Mouse (Mus musculus) heart, embryonic 16.5 days (tissue): ENCODE measurements around the gene Gm12790. TPM values are rescaled to one million over a fixed set of nuclear protein-coding genes. Genes with fewer than 3 reads are reported as not detected.
"Not testable (repeated sequence)": the region's sequence is repeated elsewhere in the genome, so short reads cannot be mapped to it uniquely, and the experiment has no call there.

Experiments used
- ATAC-seq: fragments of 200-750 bp; cut with Nextera tagmentation; replicated peaks from 2 replicates; pipeline ENCODE4 v1.8.0; 2017; ENCODE audit warnings: moderate number of reproducible peaks; ENCODE audit not compliant: insufficient read depth, low FRiP score; ENCODE audit errors: extremely low read depth
- H3K27ac ChIP-seq: fragments of 300-500 bp; sonication (generic); 2 replicates; pipeline ENCODE4 v1.5.1; 2014; ENCODE audit warnings: mild to moderate bottlenecking, low read length, control low read depth, moderate library complexity
- H3K27me3 ChIP-seq: fragments of 300-500 bp; sonication (generic); 2 replicates; pipeline ENCODE4 v1.6.1; 2014; ENCODE audit warnings: low read length, mixed read lengths; ENCODE audit not compliant: control insufficient read depth, insufficient read depth
- H3K36me3 ChIP-seq: fragments of 300-500 bp; sonication (generic); 2 replicates; pipeline ENCODE4 v1.6.1; 2014; ENCODE audit not compliant: control insufficient read depth, insufficient read depth
- H3K4me1 ChIP-seq: fragments of 300-500 bp; sonication (generic); 2 replicates; pipeline ENCODE4 v1.6.1; 2014; ENCODE audit warnings: low read length, mixed read lengths; ENCODE audit not compliant: control insufficient read depth, insufficient read depth
- H3K4me2 ChIP-seq: fragments of 300-500 bp; sonication (generic); 2 replicates; pipeline ENCODE4 v1.6.1; 2014; ENCODE audit warnings: low read depth, mild to moderate bottlenecking, control low read depth, low read length
- H3K4me3 ChIP-seq: fragments of 300-500 bp; sonication (generic); 2 replicates; pipeline ENCODE4 v1.5.1; 2014; ENCODE audit warnings: mild to moderate bottlenecking, control low read depth, low read length
- H3K9ac ChIP-seq: fragments of 300-500 bp; sonication (generic); 2 replicates; pipeline ENCODE4 v1.6.1; 2014; ENCODE audit warnings: low read length, control low read depth
- H3K9me3 ChIP-seq: fragments of 300-500 bp; sonication (generic); replicated peaks from 2 replicates; pipeline ENCODE4 v1.6.1; 2016; ENCODE audit warnings: low read length; ENCODE audit not compliant: control insufficient read depth
- WGBS: fragments of 180-500 bp; shearing (Covaris S2); extraction: QIAGEN DNeasy Blood & Tissue Kit; methylation state at CpG from one replicate; pipeline ENCODE4 v1.1.7; 2014; 5-methylcytosine and 5-hydroxymethylcytosine counted together
- polyA plus RNA-seq: library from polyadenylated mRNA; unstranded; fragments of >200 nt; fragmentation: Nextera tagmentation; extraction: Ambion mirVana; gene quantifications from 2 replicates; pipeline ENCODE4 v1.2.1, GENCODE M21; 2015

Gene Gm12790
- polyA plus RNA-seq: not detected in 2 replicates

- not testable (repeated sequence) for H3K9me3 ChIP-seq, H3K9ac ChIP-seq, H3K4me1 ChIP-seq, H3K36me3 ChIP-seq, ATAC-seq, H3K4me3 ChIP-seq, H3K4me2 ChIP-seq, H3K27me3 ChIP-seq, H3K27ac ChIP-seq
- 100% methylated on average over 1 of the region's 5 CpGs for WGBS
These were observed at the start of gene Gm12790 for GRCm38 (mm10) chr4:101980949-101981348. Gene Gm12790 (minus strand): TSS chr4:101981049.

GRCm38 (mm10) chr4:102026619-102027018 is 45.8 kb upstream of the Gm12790 start:
- Histone ChIP-seq H3K9me3 (no peaks in the 10 kb centered on the region), H3K27me3 (no peaks in the 10 kb centered on the region), H3K4me3 (no peak overlapping the region), H3K4me2 (no peak overlapping the region), H3K36me3 (no peaks in the 10 kb centered on the region), H3K4me1 (no peaks in the 10 kb centered on the region), H3K27ac (no peak overlapping the region), H3K9ac (no peak overlapping the region)
- WGBS: 84% methylated on average over 6 of the region's 6 CpGs
- ATAC-seq: no peak

GRCm38 (mm10) chr4:101998267-101998922 is 17.5 kb upstream of the Gm12790 start:
- H3K27me3 ChIP-seq: no peaks in the 10 kb centered on the region
- no peaks in the 10 kb centered on the region for H3K9me3 ChIP-seq
- H3K4me1 ChIP-seq: no peaks in the 10 kb centered on the region
- no peaks in the 10 kb centered on the region for H3K36me3 ChIP-seq
- no peak overlapping the region for H3K4me2 ChIP-seq
- H3K9ac ChIP-seq: no peak overlapping the region
- no peak overlapping the region for H3K27ac ChIP-seq
- WGBS: 33% methylated on average over 15 of the region's 15 CpGs
- no peak overlapping the region for H3K4me3 ChIP-seq
- no peak; the same call in 1 of the 2 replicates for ATAC-seq

- H3K4me3 ChIP-seq: no peak overlapping the region
- no peaks in the 10 kb centered on the region for H3K4me1 ChIP-seq
- ATAC-seq: no peak
- H3K27me3 ChIP-seq: no peaks in the 10 kb centered on the region
- H3K9me3 ChIP-seq: no peaks in the 10 kb centered on the region
- H3K27ac ChIP-seq: no peak overlapping the region
- H3K4me2 ChIP-seq: no peak overlapping the region
- H3K36me3 ChIP-seq: no peaks in the 10 kb centered on the region
- no peak overlapping the region for H3K9ac ChIP-seq
- 77% methylated on average over 5 of the region's 5 CpGs for WGBS
These were observed 16.6 kb upstream of the Gm12790 start for GRCm38 (mm10) chr4:101997426-101997825.

- H3K36me3 ChIP-seq, ATAC-seq, H3K4me3 ChIP-seq, H3K9ac ChIP-seq, H3K27ac ChIP-seq, H3K9me3 ChIP-seq, H3K4me1 ChIP-seq, H3K4me2 ChIP-seq, H3K27me3 ChIP-seq: not testable (repeated sequence)
- 88% methylated on average over 2 of the region's 2 CpGs for WGBS
These were observed 5.5 kb upstream of the Gm12790 start, which contains the start of gene Gm12789 for GRCm38 (mm10) chr4:101986326-101986725. Gene Gm12789 (plus strand): TSS chr4:101986626.

GRCm38 (mm10) chr4:101985678-101986077 is 4.8 kb upstream of the Gm12790 start:
- no peaks in the 10 kb centered on the region for H3K9me3 ChIP-seq
- no peak overlapping the region for H3K9ac ChIP-seq
- no peaks in the 10 kb centered on the region for H3K36me3 ChIP-seq
- H3K27me3 ChIP-seq: no peaks in the 10 kb centered on the region
- H3K4me3 ChIP-seq: no peak overlapping the region
- no peak overlapping the region for H3K27ac ChIP-seq
- no peak overlapping the region for H3K4me2 ChIP-seq
- H3K4me1 ChIP-seq: no peaks in the 10 kb centered on the region
- 79% methylated on average over 5 of the region's 5 CpGs for WGBS
- no peak for ATAC-seq

DNA sequence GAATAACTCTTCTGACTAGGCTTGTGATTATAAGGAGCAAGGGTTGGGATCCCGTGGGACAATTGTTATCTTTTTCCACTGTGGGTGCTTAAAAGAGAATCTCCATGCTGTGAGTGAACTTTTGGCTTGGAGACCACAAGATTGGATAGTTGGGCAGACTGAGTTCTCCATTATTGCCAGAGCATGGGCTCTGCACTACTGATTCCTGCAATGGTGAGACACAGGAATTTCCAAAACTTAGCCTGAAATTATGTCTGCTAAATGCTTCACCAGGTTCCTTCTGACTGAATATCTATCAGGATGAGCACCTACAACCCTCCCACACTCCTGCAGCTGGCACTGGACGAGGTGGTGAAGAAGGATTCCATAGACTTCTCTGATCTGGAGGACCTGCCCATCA is 40.7 kb downstream of the Gm12790 start, which contains the start of gene Gm12794:
Gm12794 (plus strand) TSS at position 301 of the 400 bp plus-strand sequence.
- not testable (repeated sequence) for H3K4me1 ChIP-seq, ATAC-seq, H3K27me3 ChIP-seq, H3K4me2 ChIP-seq, H3K9me3 ChIP-seq, H3K36me3 ChIP-seq, H3K27ac ChIP-seq, H3K4me3 ChIP-seq, H3K9ac ChIP-seq
- 63% methylated on average over 2 of the region's 2 CpGs for WGBS

Other genes starting within 250 kb of the Gm12790 start
- gene B020004J07Rik, start 137.0 kb downstream of the Gm12790 start, polyA plus RNA-seq: not detected in 2 replicates
- gene C130073F10Rik, start 87.3 kb downstream of the Gm12790 start, polyA plus RNA-seq: not detected in 2 replicates
- gene Gm12800, start 71.9 kb downstream of the Gm12790 start, polyA plus RNA-seq: not detected in 2 replicates
- gene Gm12794, start 40.6 kb downstream of the Gm12790 start, polyA plus RNA-seq: not detected in 2 replicates
- gene Gm12789, start 5.6 kb upstream of the Gm12790 start, polyA plus RNA-seq: not detected in 2 replicates
- gene Pde4b, start 106.5 kb upstream of the Gm12790 start, polyA plus RNA-seq: 28.4 and 29.4 TPM in 2 replicates